Mouse (Mus musculus) kidney, adult 2 months (tissue): ENCODE measurements around the gene Zswim4. TPM values are rescaled to one million over a fixed set of nuclear protein-coding genes. Genes with fewer than 3 reads are reported as not detected.

Source experiments
- DNase-seq: peaks from one replicate; pipeline ENCODE4 v3.0.0; 2021
- H3K27ac ChIP-seq: fragments of 200-500 bp; 2 replicates; pipeline ENCODE4 v1.5.1; 2012; ENCODE audit warnings: low read depth, low read length, control low read depth, inconsistent platforms; ENCODE audit not compliant: insufficient read depth
- H3K27me3 ChIP-seq: fragments of 200-500 bp; replicated peaks from 2 replicates; pipeline ENCODE4 v1.6.1; 2012; ENCODE audit warnings: mild to moderate bottlenecking, moderate library complexity, low read length, inconsistent platforms; ENCODE audit not compliant: control insufficient read depth, insufficient read depth
- H3K36me3 ChIP-seq: fragments of 200-500 bp; 2 replicates; pipeline ENCODE4 v1.6.1; 2012; ENCODE audit warnings: mild to moderate bottlenecking, moderate library complexity, low read length, inconsistent platforms; ENCODE audit not compliant: control insufficient read depth, insufficient read depth
- H3K4me1 ChIP-seq: fragments of 200-500 bp; 2 replicates; pipeline ENCODE4 v1.6.1; 2011; ENCODE audit warnings: low read length; ENCODE audit not compliant: control insufficient read depth, insufficient read depth
- H3K4me3 ChIP-seq: fragments of 200-500 bp; 2 replicates; pipeline ENCODE4 v1.5.1; 2011; ENCODE audit warnings: mild to moderate bottlenecking, low read depth, low read length, control low read depth; ENCODE audit not compliant: insufficient read depth
- CTCF ChIP-seq: fragments of 200-500 bp; conservative IDR thresholded peaks from 2 replicates; pipeline ENCODE4 v1.5.1; 2011; ENCODE audit warnings: low read depth, mild to moderate bottlenecking, control low read depth, low read length, moderate library complexity, mixed read lengths; ENCODE audit not compliant: insufficient read depth, insufficient read length
- POLR2A ChIP-seq: fragments of 200-500 bp; IDR thresholded peaks from one replicate; pipeline ENCODE4 v1.6.1; 2011; ENCODE audit warnings: low read depth, low read length, control low read depth
- whole genome bisulfite sequencing: fragments of 180-500 bp; shearing (Covaris S2); methylation state at CpG from one replicate; pipeline ENCODE4 v1.1.7; 2018; 5-methylcytosine and 5-hydroxymethylcytosine counted together
- polyA plus RNA-seq: library from polyadenylated mRNA; depleted of rRNA; stranded (reverse); fragments of >200 nt; gene quantifications from 2 replicates; pipeline ENCODE4 v1.2.3, GENCODE M21; 2012; rRNA removed

Zswim4 gene
- polyA plus RNA-seq, 1 experiment: 9.2 TPM

GRCm38 (mm10) chr8:84179946-84180345 lies 56.9 kb downstream of the Zswim4 start:
- TF ChIP-seq POLR2A (no peak), CTCF (no peak)
- H3K27ac ChIP-seq: no peak overlapping the region
- DNase-seq: no peak
- no peaks in the 10 kb centered on the region for H3K27me3 ChIP-seq
- WGBS: 65% methylated on average over 4 of the region's 4 CpGs
- H3K4me3 ChIP-seq: no peak overlapping the region
- H3K36me3 ChIP-seq: no peaks in the 10 kb centered on the region
- H3K4me1 ChIP-seq: no peaks in the 10 kb centered on the region; the same call in 1 of the 2 replicates

- Histone ChIP-seq H3K27ac (no peak overlapping the region), H3K36me3 (no peaks in the 10 kb centered on the region), H3K4me3 (no peak overlapping the region), H3K4me1 (no peaks in the 10 kb centered on the region), H3K27me3 (no peaks in the 10 kb centered on the region)
- no peak for DNase-seq
- 80% methylated on average over 8 of the region's 8 CpGs for WGBS
- TF ChIP-seq CTCF (no peak), POLR2A (no peak)
Observed at GRCm38 (mm10) chr8:84178592-84178991, 58.3 kb downstream of the Zswim4 start.

- no peak for TF ChIP-seq CTCF
- TF ChIP-seq POLR2A: no peak
- no peaks in the 10 kb centered on the region for H3K4me1 ChIP-seq
- H3K36me3 ChIP-seq: no peaks in the 10 kb centered on the region
- DNase-seq: no peak
- H3K4me3 ChIP-seq: no peak overlapping the region
- H3K27ac ChIP-seq: no peak overlapping the region
- WGBS: 85% methylated on average over 3 of the region's 3 CpGs
- H3K27me3 ChIP-seq: no peaks in the 10 kb centered on the region
Observed at GRCm38 (mm10) chr8:84177405-84177804, 59.5 kb downstream of the Zswim4 start.

- H3K27ac ChIP-seq: no peak overlapping the region
- H3K4me3 ChIP-seq: no peak overlapping the region
- DNase-seq: no peak
Observed at GRCm38 (mm10) chr8:84176560-84176959, 60.3 kb downstream of the Zswim4 start.

GRCm38 (mm10) chr8:84173861-84174260 lies 63.0 kb downstream of the Zswim4 start:
- H3K27ac ChIP-seq: no peak overlapping the region
- no peaks in the 10 kb centered on the region for H3K36me3 ChIP-seq
- peak; percentile 19 for DNase-seq
- TF ChIP-seq CTCF: peak; percentile 67
- no peak for TF ChIP-seq POLR2A
- no peaks in the 10 kb centered on the region for H3K4me1 ChIP-seq
- 75% methylated on average over 6 of the region's 6 CpGs for WGBS
- H3K27me3 ChIP-seq: no peaks in the 10 kb centered on the region
- H3K4me3 ChIP-seq: no peak overlapping the region

More at GRCm38 (mm10) chr8:84176560-84176959, 60.3 kb downstream of the Zswim4 start:
- TF ChIP-seq POLR2A (no peak), CTCF (no peak)
- 19% methylated on average over 3 of the region's 3 CpGs for WGBS
- Histone ChIP-seq H3K27me3 (no peaks in the 10 kb centered on the region), H3K4me1 (no peaks in the 10 kb centered on the region), H3K36me3 (no peaks in the 10 kb centered on the region)

GRCm38 (mm10) chr8:84170096-84170495 lies 66.8 kb downstream of the Zswim4 start:
- WGBS: 80% methylated on average over 5 of the region's 5 CpGs
- Histone ChIP-seq H3K36me3 (no peaks in the 10 kb centered on the region), H3K27ac (no peak overlapping the region), H3K4me3 (no peak overlapping the region), H3K27me3 (no peaks in the 10 kb centered on the region), H3K4me1 (no peaks in the 10 kb centered on the region)
- no peak for DNase-seq
- TF ChIP-seq CTCF (no peak), POLR2A (no peak)

GRCm38 (mm10) chr8:84167696-84168095 lies 69.2 kb downstream of the Zswim4 start:
- TF ChIP-seq CTCF (no peak), POLR2A (no peak)
- WGBS: 97% methylated on average over 2 of the region's 2 CpGs

More at GRCm38 (mm10) chr8:84167696-84168095, 69.2 kb downstream of the Zswim4 start:
- no peak for DNase-seq
- Histone ChIP-seq H3K27ac (no peak overlapping the region), H3K27me3 (no peaks in the 10 kb centered on the region), H3K4me3 (no peak overlapping the region), H3K4me1 (no peaks in the 10 kb centered on the region), H3K36me3 (no peaks in the 10 kb centered on the region)

Other genes starting within 250 kb of the Zswim4 start
- gene Samd1, start 239.4 kb downstream of the Zswim4 start, polyA plus RNA-seq: 37.2 and 44.5 TPM in 2 replicates
- gene 1700067K01Rik, start 235.6 kb downstream of the Zswim4 start, polyA plus RNA-seq: 5.1 and 7.0 TPM in 2 replicates
- gene 2210011C24Rik, start 224.9 kb downstream of the Zswim4 start, polyA plus RNA-seq: 9.1 and 14.3 TPM in 2 replicates
- 7.8 and 7.9 TPM in 2 replicates for gene Palm3, start 215.6 kb downstream of the Zswim4 start, polyA plus RNA-seq
- 1.9 and 5.6 TPM in 2 replicates for gene Il27ra, start 194.5 kb downstream of the Zswim4 start, polyA plus RNA-seq
- 0.19 TPM in 1 of 2 replicates, not detected in the other for gene Rln3, start 192.1 kb downstream of the Zswim4 start, polyA plus RNA-seq
- 1.1 and 1.2 TPM in 2 replicates for gene Gm10643, start 171.9 kb downstream of the Zswim4 start, polyA plus RNA-seq
- 15.8 and 18.0 TPM in 2 replicates for gene Rfx1, start 170.2 kb downstream of the Zswim4 start, polyA plus RNA-seq
- 28.2 and 30.1 TPM in 2 replicates for gene Dcaf15, start 132.3 kb downstream of the Zswim4 start, polyA plus RNA-seq
- gene Podnl1, start 111.1 kb downstream of the Zswim4 start, polyA plus RNA-seq: 0.48 and 0.67 TPM in 2 replicates
- 24.1 and 26.0 TPM in 2 replicates for gene Cc2d1a, start 89.1 kb downstream of the Zswim4 start, polyA plus RNA-seq
- 0.63 and 0.92 TPM in 2 replicates for gene 4930432K21Rik, start 89.0 kb downstream of the Zswim4 start, polyA plus RNA-seq
- 0.99 and 1.4 TPM in 2 replicates for gene Nanos3, start 51.8 kb downstream of the Zswim4 start, polyA plus RNA-seq
- 216 and 246 TPM in 2 replicates for gene D8Ertd738e, start 12.7 kb upstream of the Zswim4 start, polyA plus RNA-seq
- gene Mri1, start 20.3 kb upstream of the Zswim4 start, polyA plus RNA-seq: 39.3 and 48.6 TPM in 2 replicates
- 24.7 and 32.7 TPM in 2 replicates for gene Ccdc130, start 33.3 kb upstream of the Zswim4 start, polyA plus RNA-seq
- 6.8 and 12.2 TPM in 2 replicates for gene Cacna1a, start 151.4 kb upstream of the Zswim4 start, polyA plus RNA-seq